11 mouse cellular contexts compared by ENCODE assay signal in the genomic region with DNA sequence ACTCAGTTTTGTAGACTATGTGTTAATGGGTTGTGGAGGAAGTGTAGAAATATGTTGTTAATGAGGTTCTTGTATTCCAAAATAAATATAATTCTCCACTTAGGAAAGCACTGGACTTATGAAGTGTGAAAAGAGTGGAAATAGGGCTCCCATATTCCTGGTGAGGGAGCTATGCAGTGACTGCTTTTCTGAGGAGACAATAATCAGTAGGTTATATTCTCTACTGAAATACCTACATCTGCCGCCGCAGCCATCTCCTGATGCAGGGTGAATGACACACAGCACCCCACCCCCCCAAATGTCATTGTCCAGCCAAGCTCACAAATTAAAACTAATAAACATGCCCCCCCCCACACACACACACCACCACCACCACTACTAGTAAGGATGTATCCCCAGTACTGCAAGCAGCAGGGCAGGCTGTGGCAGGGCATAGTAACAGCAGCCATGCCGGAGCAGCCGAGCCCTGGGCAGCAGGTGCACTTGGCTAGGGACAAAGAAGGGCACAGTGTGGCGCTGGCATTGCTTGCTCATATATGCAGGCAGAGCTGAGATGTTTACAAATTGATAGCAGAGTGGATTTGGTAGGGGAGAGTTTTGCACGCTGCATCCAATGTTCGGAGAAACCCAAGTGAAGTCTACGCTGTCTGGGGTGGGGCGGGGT.
A peak's percentile ranks its signal among the peaks of the same experiment; 100 is the strongest.
DNase-seq lines count a peak whose midpoint lies in the region; ATAC-seq lines count a peak whose summit lies in the region.
"Had no signal": no experiment of that assay in that cellular context is flagged by ENCODE, and none has a peak within 500 bp of the region (broad histone marks: within the 10 kb centered on the region; RNA-seq: fewer than 3 reads in every experiment).

No protein-coding gene starts in this region.

- no peaks in the 10 kb centered on the region for H3K27me3 ChIP-seq in hindbrain, embryonic 13.5 days
- no peaks in the 10 kb centered on the region for H3K27me3 ChIP-seq in neural tube, embryonic 14.5 days (ENCODE audit: control insufficient read depth, insufficient read depth, low read length)
- no peaks in the 10 kb centered on the region for H3K27me3 ChIP-seq in kidney, embryonic 15.5 days
- H3K27me3 ChIP-seq: lung, embryonic 15.5 days had no signal

- H3K36me3 ChIP-seq in hindbrain, embryonic 13.5 days: no peaks in the 10 kb centered on the region
- H3K36me3 ChIP-seq in neural tube, embryonic 14.5 days (ENCODE audit: control insufficient read depth, insufficient read depth, low read length): no peaks in the 10 kb centered on the region
- no peaks in the 10 kb centered on the region for H3K36me3 ChIP-seq in kidney, embryonic 15.5 days
- H3K36me3 ChIP-seq: limb, embryonic 10.5 days; lung, embryonic 15.5 days had no signal

- H3K4me2 ChIP-seq in hindbrain, embryonic 13.5 days: peak overlapping the region; percentile 52
- no peak overlapping the region for H3K4me2 ChIP-seq in neural tube, embryonic 14.5 days (ENCODE audit: low read depth, low read length)
- no peak overlapping the region for H3K4me2 ChIP-seq in kidney, embryonic 15.5 days

- H3K9me3 ChIP-seq in hindbrain, embryonic 13.5 days: no peaks in the 10 kb centered on the region
- no peaks in the 10 kb centered on the region for H3K9me3 ChIP-seq in neural tube, embryonic 14.5 days (ENCODE audit: control insufficient read depth, low read length)
- H3K9me3 ChIP-seq in kidney, embryonic 15.5 days (replicated peaks): no peaks in the 10 kb centered on the region
- H3K9me3 ChIP-seq: limb, embryonic 10.5 days; lung, embryonic 15.5 days had no signal

- peak overlapping the region; percentile 58; the same call in 1 of the 2 replicates for H3K9ac ChIP-seq in hindbrain, embryonic 13.5 days
- H3K9ac ChIP-seq in neural tube, embryonic 14.5 days (replicated peaks; ENCODE audit: low read depth, low read length): no peak overlapping the region
- H3K9ac ChIP-seq in kidney, embryonic 15.5 days: no peak overlapping the region
- H3K9ac ChIP-seq: lung, embryonic 15.5 days had no signal

- H3K4me1 ChIP-seq in hindbrain, embryonic 13.5 days (replicated peaks): peaks cover 10% of the 10 kb centered on the region
- no peaks in the 10 kb centered on the region for H3K4me1 ChIP-seq in neural tube, embryonic 14.5 days (ENCODE audit: control insufficient read depth, insufficient read depth, low read length)
- no peaks in the 10 kb centered on the region for H3K4me1 ChIP-seq in kidney, embryonic 15.5 days
- H3K4me1 ChIP-seq: limb, embryonic 10.5 days; lung, embryonic 15.5 days had no signal

- H3K27ac ChIP-seq in hindbrain, embryonic 13.5 days: peak overlapping the region; percentile 83
- no peak overlapping the region for H3K27ac ChIP-seq in neural tube, embryonic 14.5 days (ENCODE audit: low read depth, low read length)
- H3K27ac ChIP-seq in kidney, embryonic 15.5 days: no peak overlapping the region
- H3K27ac ChIP-seq: limb, embryonic 10.5 days; lung, embryonic 15.5 days had no signal

- ATAC-seq in hindbrain, embryonic 13.5 days (ENCODE audit: low FRiP score): peak; percentile 76
- peak; percentile 79 for ATAC-seq in neural tube, embryonic 14.5 days (ENCODE audit: low read depth)
- no peak for ATAC-seq in kidney, embryonic 15.5 days (replicated peaks; ENCODE audit: low FRiP score)

- peak; percentile 3 to 5 for DNase-seq in layer of hippocampus, postnatal 14 days (ENCODE audit: low spot score in 2 of 2)
- DNase-seq in layer of hippocampus, adult 8-10 months (ENCODE audit: low spot score in 2 of 2): no peak
- peak; percentile 10 for DNase-seq in cerebellum, adult 8-10 months
- DNase-seq in gastrocnemius, adult 8-10 months (ENCODE audit: low spot score in 2 of 2): no peak
- no peak for DNase-seq in Muller cell, postnatal 12 days (ENCODE audit: inconsistent ontology term)
- DNase-seq: kidney, adult 18-20 months had no signal

- no peak overlapping the region for H3K4me3 ChIP-seq in hindbrain, embryonic 13.5 days
- no peak overlapping the region for H3K4me3 ChIP-seq in neural tube, embryonic 14.5 days (ENCODE audit: low read depth, low read length)
- no peak overlapping the region for H3K4me3 ChIP-seq in kidney, embryonic 15.5 days (replicated peaks)
- H3K4me3 ChIP-seq: limb, embryonic 10.5 days had no signal

- 63% methylated on average over 9 of the region's 9 CpGs for WGBS in hindbrain, embryonic 13.5 days
- 66% methylated on average over 9 of the region's 9 CpGs for WGBS in neural tube, embryonic 14.5 days
- 92% methylated on average over 9 of the region's 9 CpGs for WGBS in kidney, embryonic 15.5 days

Comparison
In these comparisons a context has a peak if more than half of its experiments do, and no peak if none do; other contexts are left out.
1. DNase-seq: peak in layer of hippocampus, postnatal 14 days (2 of 2) and cerebellum, adult 8-10 months (single experiment); none in layer of hippocampus, adult 8-10 months (0 of 2), gastrocnemius, adult 8-10 months (0 of 2) and Muller cell, postnatal 12 days (single experiment).